Mouse (Mus musculus) hindbrain, embryonic 10.5 days (tissue): Measurements from ENCODE around the gene Lca5. TPM values are rescaled to one million over a fixed set of nuclear protein-coding genes. Genes with fewer than 3 reads are reported as not detected.
A peak's percentile ranks its signal among the peaks of the same experiment; 100 is the strongest.

Experiments used
- DNase-seq: peaks from one replicate; pipeline ENCODE4 v3.0.0-alpha.2; 2017; ENCODE audit warnings: low spot score
- H3K27ac ChIP-seq: fragments of 300-500 bp; sonication (generic); 2 replicates; pipeline ENCODE4 v1.5.1; 2016; ENCODE audit warnings: mild to moderate bottlenecking, moderate library complexity
- H3K27me3 ChIP-seq: fragments of 300-500 bp; sonication (generic); 2 replicates; pipeline ENCODE4 v1.6.1; 2016; ENCODE audit warnings: mild to moderate bottlenecking; ENCODE audit not compliant: poor library complexity, insufficient read depth, severe bottlenecking
- H3K36me3 ChIP-seq: fragments of 300-500 bp; sonication (generic); 2 replicates; pipeline ENCODE4 v1.6.1; 2016; ENCODE audit warnings: mild to moderate bottlenecking, moderate library complexity
- H3K4me1 ChIP-seq: fragments of 300-500 bp; sonication (generic); replicated peaks from 2 replicates; pipeline ENCODE4 v1.6.1; 2016; ENCODE audit warnings: mild to moderate bottlenecking
- H3K4me3 ChIP-seq: fragments of 300-500 bp; sonication (generic); 2 replicates; pipeline ENCODE4 v1.5.1; 2016; ENCODE audit warnings: mild to moderate bottlenecking, moderate library complexity
- H3K9me3 ChIP-seq: fragments of 300-500 bp; sonication (generic); 2 replicates; pipeline ENCODE4 v1.6.1; 2016; ENCODE audit warnings: mild to moderate bottlenecking, moderate library complexity
- WGBS: fragments of 180-500 bp; shearing (Covaris S2); methylation state at CpG from one replicate; pipeline ENCODE4 v1.1.7; 2016; 5-methylcytosine and 5-hydroxymethylcytosine counted together
- polyA plus RNA-seq: library from polyadenylated mRNA; unstranded; fragments of >200 nt; fragmentation: Nextera tagmentation; extraction: Ambion mirVana; gene quantifications from 2 replicates; pipeline ENCODE4 v1.2.1, GENCODE M21; 2016

Gene Lca5
- polyA plus RNA-seq, 1 experiment from 2014 or later: 20.1 TPM

DNA sequence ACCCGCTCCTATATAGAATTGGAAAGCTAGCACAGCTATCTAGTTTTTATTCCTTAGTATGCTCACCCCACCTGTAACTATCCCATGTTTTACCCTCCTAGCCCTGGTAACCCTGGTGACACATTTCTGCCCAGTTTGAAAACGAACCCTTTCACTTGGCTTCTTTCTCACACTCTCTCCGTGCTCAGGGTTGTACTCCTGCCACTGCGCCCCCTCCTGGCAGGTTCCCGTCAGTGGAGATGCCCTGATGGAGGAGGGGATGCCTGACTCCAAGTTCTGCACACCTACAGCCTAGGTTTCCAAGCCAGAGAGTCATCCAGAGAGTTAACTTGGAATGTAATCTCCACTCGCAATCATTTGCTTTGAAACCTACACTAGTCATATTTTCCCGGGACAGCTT, 7.3 kb downstream of the Lca5 start:
- H3K36me3 ChIP-seq: peaks cover 19% of the 10 kb centered on the region
- H3K4me3 ChIP-seq: no peak overlapping the region
- 58% methylated on average over 7 of the region's 7 CpGs for WGBS
- no peaks in the 10 kb centered on the region for H3K9me3 ChIP-seq
- H3K27ac ChIP-seq: no peak overlapping the region
- DNase-seq: no peak
- H3K27me3 ChIP-seq: no peaks in the 10 kb centered on the region
- H3K4me1 ChIP-seq: peaks cover 9% of the 10 kb centered on the region; the same call in 1 of the 2 replicates

DNA sequence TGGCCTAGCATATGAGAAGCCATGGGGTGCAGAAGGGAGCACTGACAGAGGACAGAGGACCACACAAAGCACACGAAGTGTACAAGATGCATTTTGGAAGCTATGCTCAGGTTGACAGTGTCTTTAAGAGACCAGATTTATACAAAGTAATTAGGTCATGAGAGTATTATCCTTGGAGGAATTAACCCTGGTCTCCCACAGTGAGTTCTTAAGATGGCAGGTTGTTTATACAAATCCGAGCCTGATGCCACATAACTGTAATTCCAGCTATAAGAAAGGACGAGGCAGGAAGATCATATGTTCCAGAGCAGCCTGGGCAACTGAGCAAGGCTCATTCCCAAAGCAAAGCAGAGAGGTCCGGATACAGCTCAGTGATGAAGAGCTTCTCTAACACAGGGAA, 13.0 kb downstream of the Lca5 start:
- Histone ChIP-seq H3K9me3 (0 out of 2 replicates have a peak, but pooled peaks cover 2% of the 10 kb centered on the region), H3K4me1 (no peaks in the 10 kb centered on the region), H3K4me3 (no peak overlapping the region), H3K27ac (no peak overlapping the region), H3K36me3 (peaks cover 59% of the 10 kb centered on the region), H3K27me3 (no peaks in the 10 kb centered on the region)
- WGBS: 92% methylated on average over 4 of the region's 4 CpGs
- no peak for DNase-seq

DNA sequence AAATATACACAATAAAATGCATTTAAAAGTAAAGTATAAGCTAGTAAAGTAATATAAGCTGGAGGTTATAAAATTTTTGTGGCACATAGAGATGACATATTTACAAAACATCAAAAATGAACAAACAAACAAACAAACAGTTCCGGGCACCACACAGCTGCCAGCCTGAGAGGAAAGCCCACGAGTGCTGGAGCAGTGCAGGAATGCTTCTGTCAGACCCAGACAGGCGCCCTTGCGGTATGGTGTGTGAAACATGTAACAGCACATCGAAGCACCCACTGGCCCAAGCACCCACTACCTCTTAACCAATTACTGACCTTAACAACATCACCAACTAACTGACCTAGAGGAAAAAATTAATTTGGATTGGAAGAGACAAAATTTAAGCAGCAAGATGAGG, 22.0 kb downstream of the Lca5 start:
- peaks cover 75% of the 10 kb centered on the region for H3K36me3 ChIP-seq
- WGBS: 95% methylated on average over 5 of the region's 5 CpGs
- no peak overlapping the region for H3K4me3 ChIP-seq
- H3K9me3 ChIP-seq: peaks cover 13% of the 10 kb centered on the region
- DNase-seq: no peak
- H3K27me3 ChIP-seq: no peaks in the 10 kb centered on the region
- H3K4me1 ChIP-seq: no peaks in the 10 kb centered on the region
- H3K27ac ChIP-seq: no peak overlapping the region

DNA sequence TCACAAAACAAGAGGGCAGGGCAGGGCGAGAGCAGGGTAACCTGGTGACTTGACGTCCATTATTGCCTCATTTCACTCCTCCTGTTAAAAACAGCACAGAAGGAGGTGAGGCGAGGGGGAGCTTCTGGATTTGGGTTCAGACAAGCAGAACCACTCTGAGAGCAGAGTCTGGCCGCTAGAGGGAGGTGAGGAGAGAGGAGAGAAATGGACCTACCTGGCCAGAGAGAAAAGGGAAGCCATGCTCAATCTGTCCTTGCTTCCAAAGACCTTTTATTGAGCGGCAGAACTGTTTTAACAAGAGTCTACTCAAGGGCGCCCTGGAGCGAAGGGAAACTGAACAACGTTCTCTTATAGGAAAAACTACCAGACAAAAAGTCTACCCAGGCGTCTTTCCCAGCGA, 27.9 kb downstream of the Lca5 start:
- WGBS: 76% methylated on average over 10 of the region's 10 CpGs
- Histone ChIP-seq H3K4me1 (no peaks in the 10 kb centered on the region), H3K9me3 (peaks cover 13% of the 10 kb centered on the region), H3K27ac (no peak overlapping the region), H3K4me3 (no peak overlapping the region), H3K27me3 (no peaks in the 10 kb centered on the region), H3K36me3 (peaks cover 53% of the 10 kb centered on the region)
- DNase-seq: no peak

DNA sequence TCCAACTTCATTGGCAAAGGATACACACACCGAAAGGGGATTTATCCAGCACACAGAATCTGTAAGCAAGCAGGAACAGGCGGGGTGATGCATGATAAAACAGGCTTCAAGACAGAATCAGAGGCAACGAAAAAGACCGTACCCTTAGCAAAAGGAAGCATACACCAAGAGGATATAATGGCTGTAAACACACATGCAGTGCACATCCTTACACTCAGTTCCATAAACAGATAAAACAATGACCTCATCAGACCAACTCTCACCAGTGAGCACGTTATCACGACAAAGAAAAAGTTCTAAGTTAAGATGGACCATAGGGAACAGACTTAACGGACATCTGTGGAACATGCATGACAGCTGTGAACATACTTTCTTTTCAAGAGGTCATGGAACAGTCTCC, 35.8 kb downstream of the Lca5 start:
- WGBS: 89% methylated on average over 7 of the region's 7 CpGs

DNA sequence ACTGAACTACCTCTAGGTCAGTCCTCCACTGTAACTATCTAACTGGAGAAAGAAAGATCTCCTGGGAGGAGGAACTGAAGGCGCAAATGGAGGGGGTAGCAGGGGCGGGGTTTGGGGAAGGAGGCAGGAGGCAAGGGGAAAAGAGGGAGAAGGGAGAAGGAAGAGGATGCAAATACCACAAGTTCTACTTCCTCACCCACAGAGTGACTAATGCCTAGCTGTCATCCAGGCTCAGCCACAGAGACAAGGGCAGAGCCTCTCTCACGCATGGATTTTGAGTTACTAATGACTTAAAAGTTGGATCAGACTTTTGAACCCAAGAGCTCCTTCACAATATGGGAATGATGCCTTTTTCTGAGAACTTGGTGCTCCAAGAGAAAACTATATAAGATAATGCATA, 40.1 kb downstream of the Lca5 start:
- Histone ChIP-seq H3K4me3 (no peak overlapping the region), H3K36me3 (peaks cover 32% of the 10 kb centered on the region), H3K27ac (no peak overlapping the region), H3K27me3 (no peaks in the 10 kb centered on the region), H3K4me1 (no peaks in the 10 kb centered on the region), H3K9me3 (no peaks in the 10 kb centered on the region)
- 46% methylated on average over 3 of the region's 3 CpGs for WGBS
- no peak for DNase-seq

More for the DNA sequence above, 35.8 kb downstream of the Lca5 start:
- no peak overlapping the region for H3K27ac ChIP-seq
- no peaks in the 10 kb centered on the region for H3K9me3 ChIP-seq
- H3K36me3 ChIP-seq: peaks cover 17% of the 10 kb centered on the region
- no peak overlapping the region for H3K4me3 ChIP-seq
- H3K4me1 ChIP-seq: no peaks in the 10 kb centered on the region
- no peak for DNase-seq
- H3K27me3 ChIP-seq: no peaks in the 10 kb centered on the region

DNA sequence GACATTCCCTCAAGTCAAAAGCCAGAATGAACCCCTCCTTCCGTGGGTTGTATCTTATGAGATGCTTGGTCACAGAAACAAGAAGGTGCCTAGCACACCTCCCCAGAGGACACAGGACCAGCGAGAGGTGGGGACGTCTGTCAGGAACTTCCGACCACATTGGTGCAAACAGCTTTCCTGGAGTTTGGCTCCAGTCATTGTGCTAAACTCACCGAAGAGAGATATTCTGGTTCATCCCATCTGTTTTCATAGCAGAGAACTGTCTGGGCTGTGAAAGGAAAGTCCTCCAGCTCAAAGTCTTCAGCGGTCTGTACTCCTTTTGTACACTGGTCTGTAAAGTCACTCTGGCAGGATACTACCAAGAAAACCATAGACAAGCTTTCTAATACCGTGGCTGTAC, 41.5 kb downstream of the Lca5 start:
- 89% methylated on average over 7 of the region's 7 CpGs for WGBS
- Histone ChIP-seq H3K4me1 (no peaks in the 10 kb centered on the region), H3K4me3 (no peak overlapping the region), H3K27me3 (no peaks in the 10 kb centered on the region), H3K9me3 (no peaks in the 10 kb centered on the region), H3K27ac (no peak overlapping the region), H3K36me3 (peaks cover 46% of the 10 kb centered on the region)
- DNase-seq: no peak

DNA sequence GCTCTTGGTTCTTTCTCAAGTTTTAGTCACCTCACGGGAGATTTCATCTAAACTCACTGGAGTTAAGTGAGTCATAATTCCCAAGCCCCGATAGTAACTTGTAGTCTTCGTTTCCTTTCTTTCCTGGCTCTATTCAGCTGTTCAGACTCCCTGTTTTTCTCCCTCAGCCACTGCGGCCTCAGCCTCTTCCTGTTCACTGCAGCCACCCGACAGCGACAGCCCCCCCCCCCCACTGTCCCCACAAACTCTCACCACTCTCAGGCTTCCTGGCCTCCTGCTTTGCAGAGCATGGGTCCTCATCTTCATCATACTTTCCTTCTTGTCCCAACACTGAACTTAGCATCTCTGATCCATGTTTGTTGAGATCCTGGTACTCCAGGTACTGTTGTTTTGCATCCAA, 42.7 kb downstream of the Lca5 start:
- WGBS: 74% methylated on average over 6 of the region's 6 CpGs
- no peaks in the 10 kb centered on the region for H3K9me3 ChIP-seq
- H3K36me3 ChIP-seq: peaks cover 52% of the 10 kb centered on the region
- no peaks in the 10 kb centered on the region for H3K27me3 ChIP-seq
- H3K27ac ChIP-seq: no peak overlapping the region
- DNase-seq: no peak
- no peaks in the 10 kb centered on the region for H3K4me1 ChIP-seq
- H3K4me3 ChIP-seq: no peak overlapping the region

DNA sequence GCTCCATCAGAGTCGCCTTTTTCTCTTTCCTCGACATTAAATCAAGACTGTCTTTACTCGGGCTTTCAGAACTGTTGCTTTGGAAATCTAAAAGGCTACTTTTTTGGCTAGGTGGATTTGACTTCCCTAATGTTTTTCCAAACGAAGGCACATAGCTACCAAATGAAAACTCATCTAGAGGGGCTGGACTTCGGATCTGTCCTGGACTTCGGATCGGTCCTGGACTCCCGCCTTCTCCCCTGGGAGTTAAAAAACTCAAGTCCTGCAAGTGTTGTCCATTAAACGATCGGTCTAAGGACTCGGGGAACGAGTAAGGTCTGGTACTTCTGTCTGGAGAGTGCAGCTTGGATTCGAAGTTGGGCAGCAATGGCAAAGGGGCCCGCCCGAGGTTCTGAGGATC, 45.5 kb downstream of the Lca5 start:
- Histone ChIP-seq H3K36me3 (peaks cover 41% of the 10 kb centered on the region), H3K4me3 (no peak overlapping the region), H3K27me3 (no peaks in the 10 kb centered on the region), H3K9me3 (no peaks in the 10 kb centered on the region), H3K4me1 (no peaks in the 10 kb centered on the region), H3K27ac (no peak overlapping the region)
- WGBS: 93% methylated on average over 15 of the region's 15 CpGs
- no peak for DNase-seq

DNA sequence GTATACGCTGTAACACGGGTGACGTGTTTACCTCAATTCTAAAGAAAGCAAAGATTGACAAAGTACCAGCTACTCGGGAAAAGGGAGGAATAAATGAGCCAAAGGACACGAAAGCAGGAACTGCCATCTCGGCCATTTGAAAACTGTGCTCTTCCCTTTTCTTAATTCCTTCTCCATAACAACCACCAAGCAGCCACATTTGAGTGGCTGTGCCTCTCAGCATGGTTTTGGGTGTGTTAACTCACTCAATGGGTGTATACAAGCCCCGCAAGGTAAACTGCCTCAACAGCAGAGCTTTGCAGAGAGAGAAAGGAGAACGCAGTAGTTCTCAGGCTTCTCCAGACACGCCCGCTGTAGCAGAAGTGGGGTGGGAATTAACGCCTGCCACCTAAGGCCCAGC, 48.9 kb downstream of the Lca5 start:
- Histone ChIP-seq H3K27ac (no peak overlapping the region), H3K4me3 (no peak overlapping the region), H3K36me3 (peaks cover 22% of the 10 kb centered on the region), H3K4me1 (no peaks in the 10 kb centered on the region), H3K27me3 (no peaks in the 10 kb centered on the region), H3K9me3 (no peaks in the 10 kb centered on the region)
- WGBS: 89% methylated on average over 11 of the region's 11 CpGs
- no peak for DNase-seq

DNA sequence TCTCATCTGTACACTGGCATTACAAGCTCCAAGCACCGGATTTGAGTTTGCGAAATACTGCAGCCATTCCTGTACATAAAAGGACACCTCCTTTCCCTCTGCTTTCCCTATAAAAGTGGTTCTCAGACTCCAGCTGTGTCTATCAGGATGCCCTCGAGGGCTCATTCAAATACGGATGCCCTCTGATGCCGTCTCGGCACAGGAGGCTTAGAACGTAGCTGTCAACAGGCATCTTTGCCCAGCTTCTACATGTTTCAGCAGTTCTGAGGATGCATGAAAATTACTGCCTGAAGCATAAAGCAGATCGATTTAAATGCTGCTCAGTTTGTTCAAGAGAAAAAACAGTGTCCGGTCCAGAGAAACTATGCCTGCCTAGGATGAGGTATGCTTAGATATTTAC, 51.4 kb downstream of the Lca5 start:
- 85% methylated on average over 9 of the region's 9 CpGs for WGBS
- no peaks in the 10 kb centered on the region for H3K27me3 ChIP-seq
- peaks cover 8% of the 10 kb centered on the region for H3K36me3 ChIP-seq
- no peaks in the 10 kb centered on the region for H3K4me1 ChIP-seq
- no peak for DNase-seq
- no peak overlapping the region for H3K4me3 ChIP-seq
- H3K27ac ChIP-seq: no peak overlapping the region
- no peaks in the 10 kb centered on the region for H3K9me3 ChIP-seq

DNA sequence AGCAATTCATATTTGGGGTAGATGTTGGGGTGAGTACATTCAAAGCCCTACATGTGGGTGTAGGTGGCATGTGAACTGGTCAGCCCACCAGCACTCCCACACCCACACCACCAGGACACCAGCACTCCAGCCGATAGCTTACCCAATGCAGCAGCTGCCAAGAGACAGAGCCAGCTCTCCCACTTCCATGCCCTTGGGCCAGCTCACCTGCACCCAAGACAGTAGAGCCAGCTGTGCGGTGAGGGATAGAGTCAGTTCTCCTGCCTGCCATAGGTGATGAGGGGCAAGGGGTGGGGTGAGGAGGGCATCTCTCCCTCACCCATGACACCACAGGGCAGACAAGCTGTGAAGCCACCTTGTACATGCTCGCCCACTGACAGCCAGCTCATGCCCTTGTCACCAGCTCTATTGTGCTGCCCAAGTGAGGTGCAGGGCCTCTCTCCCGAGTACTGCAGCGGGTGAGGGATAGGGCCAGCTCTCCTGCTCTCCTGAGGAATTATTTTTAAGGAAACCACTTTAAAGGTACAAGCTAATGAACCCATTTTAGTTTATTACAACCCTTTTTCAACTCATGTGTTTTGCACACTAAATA, 54.6 kb downstream of the Lca5 start:
- Histone ChIP-seq H3K4me1 (no peaks in the 10 kb centered on the region), H3K9me3 (no peaks in the 10 kb centered on the region), H3K4me3 (no peak overlapping the region), H3K27ac (0 out of 2 replicates have a peak overlapping the region, but pooled peaks have one; percentile 14), H3K36me3 (no peaks in the 10 kb centered on the region), H3K27me3 (no peaks in the 10 kb centered on the region)
- WGBS: 76% methylated on average over 5 of the region's 5 CpGs
- DNase-seq: no peak

DNA sequence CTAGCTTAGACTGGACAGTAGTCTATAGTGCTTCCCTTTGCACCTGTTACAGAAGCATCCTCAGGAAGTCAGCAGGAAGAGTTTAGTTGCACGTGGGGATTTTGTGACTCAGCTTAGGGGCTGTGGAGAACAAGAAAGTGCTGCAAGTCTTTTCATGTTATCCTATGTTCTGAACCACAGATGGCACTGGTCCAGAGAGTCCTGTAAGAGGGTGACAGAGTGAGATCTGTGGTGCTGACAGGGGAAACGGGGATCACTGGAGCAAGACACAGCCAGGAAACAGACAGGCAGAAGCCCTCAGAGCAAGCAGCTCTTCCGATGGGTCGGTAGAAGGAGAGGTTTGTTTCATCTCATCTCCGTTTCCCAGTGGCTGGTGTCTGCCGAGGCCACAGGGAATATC, 55.6 kb downstream of the Lca5 start:
- Histone ChIP-seq H3K36me3 (no peaks in the 10 kb centered on the region), H3K9me3 (no peaks in the 10 kb centered on the region), H3K4me1 (no peaks in the 10 kb centered on the region), H3K27ac (no peak overlapping the region), H3K4me3 (no peak overlapping the region), H3K27me3 (no peaks in the 10 kb centered on the region)
- 79% methylated on average over 6 of the region's 6 CpGs for WGBS
- no peak for DNase-seq

DNA sequence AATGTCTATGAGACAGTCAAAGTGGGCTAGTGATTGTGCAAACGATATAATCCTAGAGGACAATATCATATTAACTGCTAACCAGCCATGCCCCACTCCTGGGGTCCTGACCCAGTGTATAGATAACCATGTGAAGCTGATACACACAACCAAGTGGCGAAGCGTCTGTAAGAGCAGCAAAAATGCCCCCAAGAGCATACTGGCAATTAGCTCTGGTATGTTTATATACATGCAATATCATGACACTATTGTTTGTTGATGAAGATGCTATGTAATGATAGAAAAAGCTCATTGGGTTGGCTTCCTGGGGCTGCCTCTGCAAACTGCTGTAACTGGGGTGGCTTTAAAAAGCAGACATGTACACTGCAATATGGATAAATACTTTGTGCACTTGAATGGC, 57.7 kb downstream of the Lca5 start:
- Histone ChIP-seq H3K4me1 (no peaks in the 10 kb centered on the region), H3K4me3 (no peak overlapping the region)

More for the DNA sequence above, 57.7 kb downstream of the Lca5 start:
- no peaks in the 10 kb centered on the region for H3K36me3 ChIP-seq
- WGBS: 78% methylated on average over 3 of the region's 3 CpGs
- H3K27me3 ChIP-seq: no peaks in the 10 kb centered on the region
- H3K27ac ChIP-seq: no peak overlapping the region
- no peaks in the 10 kb centered on the region for H3K9me3 ChIP-seq
- no peak for DNase-seq
